Mouse (Mus musculus): Measurements from ENCODE around the gene Arhgap10.
A peak's percentile ranks its signal among the peaks of the same experiment; 100 is the strongest.
"Not testable (repeated sequence)": the region's sequence is repeated elsewhere in the genome, so short reads cannot be mapped to it uniquely, and the experiment has no call there.

Arhgap10 gene

GRCm38 (mm10) chr8:77343916-77344315 lies 173.8 kb downstream of the Arhgap10 start:
- no peak for DNase-seq (ENCODE audit: low spot score in 2 of 2)

GRCm38 (mm10) chr8:77343335-77343734 lies 174.4 kb downstream of the Arhgap10 start:
- no peak for DNase-seq (ENCODE audit: low spot score in 2 of 2)

- no peak for DNase-seq (ENCODE audit: low spot score in 2 of 2)
These were observed 175.6 kb downstream of the Arhgap10 start for GRCm38 (mm10) chr8:77342144-77342543.

- no peak for DNase-seq (ENCODE audit: low spot score in 2 of 2)
These were observed 176.4 kb downstream of the Arhgap10 start for GRCm38 (mm10) chr8:77341329-77341728.

GRCm38 (mm10) chr8:77340046-77340747 lies 177.6 kb downstream of the Arhgap10 start:
- no peak for DNase-seq (ENCODE audit: low spot score in 2 of 2)

- DNase-seq (ENCODE audit: low spot score in 2 of 2) = no peak
These were observed 180.5 kb downstream of the Arhgap10 start for GRCm38 (mm10) chr8:77337272-77337671.

- no peak for DNase-seq (ENCODE audit: low spot score in 2 of 2)
These were observed 186.6 kb downstream of the Arhgap10 start for GRCm38 (mm10) chr8:77331180-77331579.

GRCm38 (mm10) chr8:77330304-77330703 lies 187.4 kb downstream of the Arhgap10 start:
- no peak for DNase-seq (ENCODE audit: low spot score in 2 of 2)

GRCm38 (mm10) chr8:77329783-77330182 lies 188.0 kb downstream of the Arhgap10 start:
- no peak for DNase-seq (ENCODE audit: low spot score in 2 of 2)

- DNase-seq (ENCODE audit: low spot score in 2 of 2) = no peak
These were observed 189.3 kb downstream of the Arhgap10 start for GRCm38 (mm10) chr8:77328473-77328872.

- DNase-seq (ENCODE audit: low spot score in 2 of 2) = no peak
These were observed 190.4 kb downstream of the Arhgap10 start for GRCm38 (mm10) chr8:77327326-77327725.

- DNase-seq (ENCODE audit: low spot score in 2 of 2) = not testable (repeated sequence)
These were observed 195.0 kb downstream of the Arhgap10 start for GRCm38 (mm10) chr8:77322727-77323126.

- no peak for DNase-seq (ENCODE audit: low spot score in 2 of 2)
These were observed 195.9 kb downstream of the Arhgap10 start for GRCm38 (mm10) chr8:77321901-77322300.

- no peak for DNase-seq (ENCODE audit: low spot score in 2 of 2)
These were observed 199.2 kb downstream of the Arhgap10 start for GRCm38 (mm10) chr8:77318590-77318989.

- no peak for DNase-seq (ENCODE audit: low spot score in 2 of 2)
These were observed 200.0 kb downstream of the Arhgap10 start for GRCm38 (mm10) chr8:77317771-77318170.

GRCm38 (mm10) chr8:77313003-77313402 lies 204.8 kb downstream of the Arhgap10 start:
- DNase-seq (ENCODE audit: low spot score in 2 of 2) = no peak

- DNase-seq (ENCODE audit: low spot score in 2 of 2) = no peak
These were observed 206.0 kb downstream of the Arhgap10 start for GRCm38 (mm10) chr8:77311762-77312161.

GRCm38 (mm10) chr8:77310541-77310940 lies 207.2 kb downstream of the Arhgap10 start:
- DNase-seq (ENCODE audit: low spot score in 2 of 2) = no peak

- DNase-seq (ENCODE audit: low spot score in 2 of 2) = no peak
These were observed 207.7 kb downstream of the Arhgap10 start for GRCm38 (mm10) chr8:77310026-77310425.

- DNase-seq (ENCODE audit: low spot score in 2 of 2) = peak; percentile 40 to 46
These were observed 223.2 kb downstream of the Arhgap10 start for GRCm38 (mm10) chr8:77294599-77294998.

GRCm38 (mm10) chr8:77292649-77293048 lies 225.1 kb downstream of the Arhgap10 start:
- peak in 1 of 2 experiments; percentile 44 for DNase-seq (ENCODE audit: low spot score in 2 of 2)

- no peak for DNase-seq (ENCODE audit: low spot score in 2 of 2)
These were observed 225.6 kb downstream of the Arhgap10 start for GRCm38 (mm10) chr8:77292120-77292519.

- no peak for DNase-seq (ENCODE audit: low spot score in 2 of 2)
These were observed 229.3 kb downstream of the Arhgap10 start for GRCm38 (mm10) chr8:77288492-77288891.

- DNase-seq (ENCODE audit: low spot score in 2 of 2) = no peak
These were observed 229.7 kb downstream of the Arhgap10 start for GRCm38 (mm10) chr8:77288065-77288464.
